Mouse (Mus musculus) liver, embryonic 14.5 days (tissue): Measurements from ENCODE around the gene Zfp944.
"Not testable (repeated sequence)": the region's sequence is repeated elsewhere in the genome, so short reads cannot be mapped to it uniquely, and the experiment has no call there.

Experiments
- CTCF ChIP-seq: IDR thresholded peaks from 2 replicates; pipeline ENCODE4 v1.5.1; 2016; ENCODE audit warnings: antibody characterized with exemption, low read depth, control low read depth
- EP300 ChIP-seq: IDR thresholded peaks from 2 replicates; pipeline ENCODE4 v1.6.1; 2016; ENCODE audit warnings: antibody characterized with exemption, low read depth

DNA sequence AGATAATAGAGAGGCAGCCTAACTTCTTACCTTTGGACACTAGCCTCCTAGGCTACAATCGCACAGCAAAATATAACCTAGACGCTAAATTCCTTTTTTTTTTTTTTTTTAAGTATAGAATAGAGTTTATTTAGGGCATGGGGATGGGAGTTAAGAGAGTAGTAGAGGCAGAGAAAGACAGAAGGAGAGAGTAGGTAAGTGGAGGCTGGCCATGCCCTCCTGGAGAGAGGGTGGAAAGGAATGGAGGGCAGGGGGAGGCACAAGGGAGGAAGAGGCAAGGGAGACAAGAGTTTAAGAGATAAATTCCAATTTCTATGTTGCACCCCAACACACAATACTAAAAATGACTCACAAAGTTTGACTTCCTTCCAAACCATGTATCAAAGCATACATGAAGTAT is 46.0 kb downstream of the Zfp944 start:
- TF ChIP-seq CTCF, EP300: not testable (repeated sequence)
